Mouse (Mus musculus) ES-Bruce4 (cell line): ENCODE measurements around the gene Capn13. TPM values are rescaled to one million over a fixed set of nuclear protein-coding genes. Genes with fewer than 3 reads are reported as not detected.
A peak's percentile ranks its signal among the peaks of the same experiment; 100 is the strongest.

Experiments used
- H3K27ac ChIP-seq: 2 replicates; pipeline ENCODE4 v1.5.1; 2012; ENCODE audit warnings: low read length, inconsistent platforms; ENCODE audit not compliant: insufficient read depth
- H3K27me3 ChIP-seq: 2 replicates; pipeline ENCODE4 v1.6.1; 2012; ENCODE audit warnings: mild to moderate bottlenecking, low read length, inconsistent platforms; ENCODE audit not compliant: control insufficient read depth, poor library complexity, insufficient read depth, severe bottlenecking
- H3K36me3 ChIP-seq: 2 replicates; pipeline ENCODE4 v1.6.1; 2012; ENCODE audit warnings: inconsistent platforms, mild to moderate bottlenecking, low read length, moderate library complexity; ENCODE audit not compliant: control insufficient read depth, poor library complexity, insufficient read depth, severe bottlenecking
- H3K4me1 ChIP-seq: one replicate; pipeline ENCODE4 v1.8.1; 2011; ENCODE audit warnings: low read length; ENCODE audit not compliant: control insufficient read depth, insufficient read depth
- H3K4me3 ChIP-seq: 2 replicates; pipeline ENCODE4 v1.5.1; 2011; ENCODE audit warnings: low read depth, mild to moderate bottlenecking, low read length
- H3K9ac ChIP-seq: 2 replicates; pipeline ENCODE4 v1.6.1; 2012; ENCODE audit warnings: low read depth, mild to moderate bottlenecking, inconsistent platforms; ENCODE audit not compliant: poor library complexity, severe bottlenecking
- H3K9me3 ChIP-seq: replicated peaks from 2 replicates; pipeline ENCODE4 v1.6.1; 2012; ENCODE audit warnings: mild to moderate bottlenecking, low read length, inconsistent platforms; ENCODE audit not compliant: control insufficient read depth, poor library complexity, insufficient read depth, severe bottlenecking
- CTCF ChIP-seq: IDR thresholded peaks from one replicate; pipeline ENCODE4 v1.8.1; 2011; ENCODE audit warnings: low read depth, low read length
- EP300 ChIP-seq: IDR thresholded peaks from 2 replicates; pipeline ENCODE4 v1.6.1; 2011; ENCODE audit warnings: low read depth, low read length; ENCODE audit not compliant: insufficient read depth
- POLR2A ChIP-seq: IDR thresholded peaks from one replicate; pipeline ENCODE4 v1.8.1; 2011; ENCODE audit warnings: low read length; ENCODE audit not compliant: insufficient read depth
- polyA plus RNA-seq: library from polyadenylated mRNA; stranded (reverse); fragments of >200 nt; gene quantifications from 2 replicates; pipeline ENCODE4 v1.2.4, GENCODE M21; 2011; ENCODE audit warnings: low read depth; ENCODE audit not compliant: missing spikeins, insufficient read depth, insufficient read length

The Capn13 gene
- polyA plus RNA-seq, 1 experiment = not detected

GRCm38 (mm10) chr17:73277770-73278169 is 122.9 kb downstream of the Capn13 start:
- H3K4me1 ChIP-seq = no peaks in the 10 kb centered on the region
- TF ChIP-seq POLR2A = no peak
- TF ChIP-seq EP300 = no peak
- TF ChIP-seq CTCF = peak; percentile 53

GRCm38 (mm10) chr17:73275066-73275465 is 125.6 kb downstream of the Capn13 start:
- TF ChIP-seq EP300 (no peak), CTCF (no peak), POLR2A (no peak)
- H3K4me1 ChIP-seq = no peaks in the 10 kb centered on the region
- H3K27ac ChIP-seq = no peak overlapping the region
- H3K36me3 ChIP-seq = no peaks in the 10 kb centered on the region
- H3K9me3 ChIP-seq = no peaks in the 10 kb centered on the region
- no peak overlapping the region for H3K9ac ChIP-seq
- H3K4me3 ChIP-seq = no peak overlapping the region
- H3K27me3 ChIP-seq = no peaks in the 10 kb centered on the region

More at GRCm38 (mm10) chr17:73277770-73278169, 122.9 kb downstream of the Capn13 start:
- Histone ChIP-seq H3K27ac (no peak overlapping the region), H3K4me3 (no peak overlapping the region), H3K9ac (no peak overlapping the region), H3K9me3 (no peaks in the 10 kb centered on the region), H3K36me3 (no peaks in the 10 kb centered on the region), H3K27me3 (no peaks in the 10 kb centered on the region)

GRCm38 (mm10) chr17:73273809-73274208 is 126.9 kb downstream of the Capn13 start:
- Histone ChIP-seq H3K36me3 (no peaks in the 10 kb centered on the region), H3K4me1 (no peaks in the 10 kb centered on the region), H3K9ac (no peak overlapping the region), H3K27ac (no peak overlapping the region), H3K4me3 (no peak overlapping the region), H3K9me3 (no peaks in the 10 kb centered on the region), H3K27me3 (no peaks in the 10 kb centered on the region)
- TF ChIP-seq CTCF = no peak
- TF ChIP-seq EP300 = no peak
- TF ChIP-seq POLR2A = no peak

- H3K9ac ChIP-seq = no peak overlapping the region
- no peak overlapping the region for H3K27ac ChIP-seq
- H3K36me3 ChIP-seq = no peaks in the 10 kb centered on the region
- H3K4me1 ChIP-seq = no peaks in the 10 kb centered on the region
- H3K4me3 ChIP-seq = no peak overlapping the region
- H3K27me3 ChIP-seq = no peaks in the 10 kb centered on the region
- H3K9me3 ChIP-seq = no peaks in the 10 kb centered on the region
- no peak for TF ChIP-seq CTCF
- TF ChIP-seq POLR2A = no peak
- TF ChIP-seq EP300 = no peak
Measured at GRCm38 (mm10) chr17:73271797-73272600, 128.7 kb downstream of the Capn13 start.

GRCm38 (mm10) chr17:73270871-73271796 is 129.5 kb downstream of the Capn13 start:
- no peak for TF ChIP-seq POLR2A
- no peak for TF ChIP-seq EP300
- TF ChIP-seq CTCF = no peak
- no peaks in the 10 kb centered on the region for H3K36me3 ChIP-seq
- no peak overlapping the region for H3K4me3 ChIP-seq
- no peaks in the 10 kb centered on the region for H3K4me1 ChIP-seq
- no peak overlapping the region for H3K9ac ChIP-seq
- H3K27me3 ChIP-seq = no peaks in the 10 kb centered on the region
- H3K27ac ChIP-seq = no peak overlapping the region
- no peaks in the 10 kb centered on the region for H3K9me3 ChIP-seq

- H3K27ac ChIP-seq = no peak overlapping the region
- TF ChIP-seq CTCF (no peak), POLR2A (no peak), EP300 (no peak)
Measured at GRCm38 (mm10) chr17:73263077-73263501, 137.6 kb downstream of the Capn13 start.

More at GRCm38 (mm10) chr17:73263077-73263501, 137.6 kb downstream of the Capn13 start:
- no peaks in the 10 kb centered on the region for H3K4me1 ChIP-seq
- H3K27me3 ChIP-seq = no peaks in the 10 kb centered on the region
- H3K9ac ChIP-seq = no peak overlapping the region
- no peaks in the 10 kb centered on the region for H3K9me3 ChIP-seq
- H3K36me3 ChIP-seq = no peaks in the 10 kb centered on the region
- H3K4me3 ChIP-seq = no peak overlapping the region
